Mouse (Mus musculus): ENCODE data around the gene Fnip1. TPM values are rescaled to one million over a fixed set of nuclear protein-coding genes. Genes with fewer than 3 reads are reported as not detected.

Fnip1 gene
- 10 to 100 TPM; 38.6 to 39.3 TPM for total RNA-seq (2023)

GRCm38 (mm10) chr11:54437823-54438337, at the start of gene Fnip1:
TSS of gene Fnip1 (plus strand) at chr11:54438199.

GRCm38 (mm10) chr11:54522529-54523430, 84.8 kb downstream of the Fnip1 start, which contains the start of gene Rapgef6:
TSS of gene Rapgef6 (plus strand) at chr11:54522847.

Other genes with a start within 250 kb of the Fnip1 start
- gene Csf2, start 188.5 kb upstream of the Fnip1 start, total RNA-seq (2023) = not detected
- not detected for gene Il3, start 170.9 kb upstream of the Fnip1 start, total RNA-seq (2023)
- gene Acsl6, start 134.4 kb upstream of the Fnip1 start, total RNA-seq (2023) = 1 to 10 TPM; 2.4 to 5.4 TPM
- not detected for gene Meikin, start 67.5 kb upstream of the Fnip1 start, total RNA-seq (2023)
- 100 to 1,000 TPM; 104 to 111 TPM for gene Rapgef6, start 84.6 kb downstream of the Fnip1 start, total RNA-seq (2023)

All from neutrophil, adult 83 days (primary cell).